Mouse (Mus musculus): ENCODE results near the gene Acbd5.

- TF ChIP-seq GATA1 (IDR thresholded peaks at IDR 0.05; ENCODE audit: low read length) (no peak), TAL1 (IDR thresholded peaks at IDR 0.05; ENCODE audit: low read length) (no peak)
These were observed 46.2 kb upstream of the Acbd5 start for GRCm38 (mm10) chr2:23021721-23022120.
